Mouse (Mus musculus): ENCODE data around the gene Fabp6.

DNA sequence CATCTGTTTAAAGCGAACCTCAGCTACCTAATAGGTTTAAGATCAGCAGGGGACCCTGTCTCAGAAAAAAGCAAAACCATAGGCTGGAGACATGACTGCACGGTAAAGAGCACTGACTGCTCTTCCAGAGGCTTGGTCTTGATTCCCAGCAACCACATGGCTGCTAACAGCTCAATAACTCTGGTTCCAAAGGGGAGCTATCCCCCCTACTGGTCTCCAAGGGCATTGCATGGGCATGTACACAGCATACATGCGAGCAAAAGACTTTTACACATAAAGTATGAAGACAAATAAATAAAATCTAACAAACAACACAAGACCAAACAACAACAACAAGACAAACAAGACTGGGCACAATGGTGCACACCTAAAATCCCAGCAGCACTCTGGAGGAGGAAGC, 43.9 kb upstream of the Fabp6 start:
- TF ChIP-seq CTCF (IDR thresholded peaks at IDR 0.05 in 2 of 3, conservative IDR thresholded peaks at IDR 0.05 in 1 of 3; ENCODE audit: control insufficient read depth in 1 of 3, insufficient read depth in 1 of 3, low read depth in 2 of 3, low read length in 3 of 3, poor library complexity in 1 of 3, severe bottlenecking in 1 of 3) = peak; percentile 33 to 56 (median 46); a peak in 5 of 6 replicates
- no peak for TF ChIP-seq POLR2AphosphoS5 (IDR thresholded peaks at IDR 0.05; ENCODE audit: borderline replicate concordance, low read depth, low read length)
- TF ChIP-seq POLR2A (IDR thresholded peaks at IDR 0.05; ENCODE audit: control insufficient read depth in 1 of 2, insufficient read depth in 1 of 2, low read depth in 1 of 2, low read length in 2 of 2, poor library complexity in 1 of 2) = no peak
- TF ChIP-seq E2F4 (IDR thresholded peaks at IDR 0.05; ENCODE audit: borderline replicate concordance, low read depth, low read length) = no peak
- TF ChIP-seq TBP (IDR thresholded peaks at IDR 0.05; ENCODE audit: low read depth, low read length) = no peak
- no peak for TF ChIP-seq KAT2A (conservative IDR thresholded peaks at IDR 0.05; ENCODE audit: low read depth, low read length)
- TF ChIP-seq HCFC1 (IDR thresholded peaks at IDR 0.05; ENCODE audit: low read depth, low read length) = no peak
- no peak for TF ChIP-seq CHD2 (IDR thresholded peaks at IDR 0.05; ENCODE audit: low read length)
- no peak for TF ChIP-seq TCF12 (IDR thresholded peaks at IDR 0.05; ENCODE audit: low read depth, low read length)
- no peak for TF ChIP-seq ELF1 (IDR thresholded peaks at IDR 0.05; ENCODE audit: low read depth, low read length)
- TF ChIP-seq RAD21 (IDR thresholded peaks at IDR 0.05; ENCODE audit: low read depth, low read length) = peak; percentile 18
- no peak for TF ChIP-seq ZKSCAN1 (IDR thresholded peaks at IDR 0.05; ENCODE audit: low read depth, low read length)
- TF ChIP-seq SIN3A (IDR thresholded peaks at IDR 0.05; ENCODE audit: low read length) = no peak

All from MEL (cell line).